Mouse (Mus musculus): ENCODE data around the gene Rasgef1b. TPM values are rescaled to one million over a fixed set of nuclear protein-coding genes. Genes with fewer than 3 reads are reported as not detected.
"Not testable (repeated sequence)": the region's sequence is repeated elsewhere in the genome, so short reads cannot be mapped to it uniquely, and the experiment has no call there.

Rasgef1b gene
- polyA plus RNA-seq, 1 experiment from 2014 or later: 41.6 TPM

DNA sequence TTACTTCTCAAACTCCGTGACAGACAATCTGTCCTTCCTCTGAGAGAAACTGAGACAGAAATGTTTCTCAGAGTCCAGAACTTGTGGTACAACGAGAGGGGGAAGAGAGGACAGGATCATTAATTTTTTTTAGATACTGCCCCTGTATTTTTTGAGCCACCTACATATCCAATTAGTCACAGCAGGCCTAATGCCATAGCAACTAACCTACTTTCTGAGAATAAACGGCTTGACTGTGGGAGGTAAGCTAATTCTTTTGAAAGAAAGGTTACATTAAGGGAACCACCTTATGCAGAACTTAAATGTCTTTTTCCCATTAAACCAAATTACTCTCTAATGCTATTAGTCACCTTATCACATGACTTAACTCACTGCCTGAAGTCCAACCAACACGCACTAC lies 501.5 kb downstream of the Rasgef1b start:
- Histone ChIP-seq H3K9me3 (replicated peaks; ENCODE audit: control insufficient read depth, low read length) (no peaks in the 10 kb centered on the region), H3K27ac (ENCODE audit: low read depth, low read length) (no peak overlapping the region), H3K4me3 (ENCODE audit: low read depth, low read length) (no peak overlapping the region), H3K36me3 (ENCODE audit: control insufficient read depth, insufficient read depth, low read length) (peaks cover 48% of the 10 kb centered on the region), H3K4me1 (ENCODE audit: control insufficient read depth, insufficient read depth, low read length) (no peaks in the 10 kb centered on the region), H3K27me3 (ENCODE audit: control insufficient read depth, insufficient read depth, low read length) (no peaks in the 10 kb centered on the region), H3K9ac (ENCODE audit: low read depth, low read length) (no peak overlapping the region), H3K4me2 (no peak overlapping the region)
- 90% methylated on average over 4 of the region's 4 CpGs for WGBS (ENCODE audit: insufficient replicate concordance)
- ATAC-seq (replicated peaks; ENCODE audit: insufficient number of reproducible peaks, low FRiP score, low TSS enrichment): no peak

DNA sequence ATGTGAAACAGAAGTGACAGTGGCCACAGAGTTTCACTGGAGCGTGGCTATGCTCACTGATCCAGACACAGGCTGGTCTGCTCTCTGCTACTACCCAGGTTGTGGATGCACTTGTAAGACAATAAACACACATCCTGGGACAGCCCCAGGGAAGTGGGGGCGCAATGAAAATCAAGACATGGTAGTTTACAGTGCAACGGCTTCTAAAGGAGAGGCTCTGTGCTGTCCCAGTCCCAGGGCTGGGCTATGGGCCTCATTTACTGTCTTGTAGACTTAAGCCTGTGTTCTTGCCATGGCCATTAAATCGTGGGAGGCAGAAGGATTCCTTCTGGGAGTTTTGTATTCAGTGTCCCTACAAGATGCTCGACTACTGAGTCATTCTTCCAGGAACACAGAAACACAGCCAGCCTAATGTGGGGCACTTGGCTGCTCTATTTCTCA lies 504.3 kb downstream of the Rasgef1b start:
- H3K4me3 ChIP-seq (ENCODE audit: low read depth, low read length): no peak overlapping the region
- no peak overlapping the region for H3K4me2 ChIP-seq
- H3K9ac ChIP-seq (ENCODE audit: low read depth, low read length): no peak overlapping the region
- no peak overlapping the region for H3K27ac ChIP-seq (ENCODE audit: low read depth, low read length)
- no peak for ATAC-seq (replicated peaks; ENCODE audit: insufficient number of reproducible peaks, low FRiP score, low TSS enrichment)
- 70% methylated on average over 5 of the region's 5 CpGs for WGBS (ENCODE audit: insufficient replicate concordance)
- peaks cover 56% of the 10 kb centered on the region for H3K36me3 ChIP-seq (ENCODE audit: control insufficient read depth, insufficient read depth, low read length)
- no peaks in the 10 kb centered on the region for H3K9me3 ChIP-seq (replicated peaks; ENCODE audit: control insufficient read depth, low read length)
- H3K4me1 ChIP-seq (ENCODE audit: control insufficient read depth, insufficient read depth, low read length): no peaks in the 10 kb centered on the region
- H3K27me3 ChIP-seq (ENCODE audit: control insufficient read depth, insufficient read depth, low read length): no peaks in the 10 kb centered on the region

DNA sequence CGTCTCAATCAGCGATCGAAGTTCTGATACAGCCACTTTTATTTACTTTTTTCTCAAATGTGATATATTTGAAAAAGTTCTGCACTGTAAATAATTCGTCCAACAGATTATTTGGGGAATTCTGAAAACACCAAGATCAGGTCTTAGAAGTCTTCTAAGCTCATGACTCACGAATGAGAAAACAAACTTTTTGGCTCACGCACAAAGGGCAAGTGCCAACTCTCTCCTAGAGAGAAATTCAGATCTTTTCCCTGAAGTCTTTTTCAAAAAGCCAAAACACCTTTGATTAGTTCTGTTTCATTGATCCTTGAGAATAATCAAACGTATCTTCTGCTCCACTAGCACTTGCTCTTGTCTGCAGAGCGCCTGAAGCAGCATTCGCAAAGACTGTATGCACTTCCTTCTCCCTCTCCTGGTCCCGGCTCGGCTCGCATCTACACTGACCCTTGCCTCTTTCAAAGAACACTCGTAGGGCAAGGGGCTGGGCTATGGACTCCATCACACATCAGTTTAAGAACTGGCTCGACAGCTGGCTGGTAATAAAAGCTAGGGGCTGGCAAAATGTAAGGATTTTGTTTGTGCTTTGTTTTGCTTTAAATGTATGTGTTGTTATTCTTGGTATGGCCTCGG lies 504.9 kb downstream of the Rasgef1b start:
- Histone ChIP-seq H3K36me3 (ENCODE audit: control insufficient read depth, insufficient read depth, low read length) (peaks cover 60% of the 10 kb centered on the region), H3K4me3 (ENCODE audit: low read depth, low read length) (no peak overlapping the region), H3K27me3 (ENCODE audit: control insufficient read depth, insufficient read depth, low read length) (no peaks in the 10 kb centered on the region), H3K4me2 (no peak overlapping the region), H3K27ac (ENCODE audit: low read depth, low read length) (no peak overlapping the region), H3K4me1 (ENCODE audit: control insufficient read depth, insufficient read depth, low read length) (no peaks in the 10 kb centered on the region), H3K9ac (ENCODE audit: low read depth, low read length) (no peak overlapping the region), H3K9me3 (replicated peaks; ENCODE audit: control insufficient read depth, low read length) (no peaks in the 10 kb centered on the region)
- WGBS (ENCODE audit: insufficient replicate concordance): 72% methylated on average over 15 of the region's 15 CpGs
- no peak for ATAC-seq (replicated peaks; ENCODE audit: insufficient number of reproducible peaks, low FRiP score, low TSS enrichment)

DNA sequence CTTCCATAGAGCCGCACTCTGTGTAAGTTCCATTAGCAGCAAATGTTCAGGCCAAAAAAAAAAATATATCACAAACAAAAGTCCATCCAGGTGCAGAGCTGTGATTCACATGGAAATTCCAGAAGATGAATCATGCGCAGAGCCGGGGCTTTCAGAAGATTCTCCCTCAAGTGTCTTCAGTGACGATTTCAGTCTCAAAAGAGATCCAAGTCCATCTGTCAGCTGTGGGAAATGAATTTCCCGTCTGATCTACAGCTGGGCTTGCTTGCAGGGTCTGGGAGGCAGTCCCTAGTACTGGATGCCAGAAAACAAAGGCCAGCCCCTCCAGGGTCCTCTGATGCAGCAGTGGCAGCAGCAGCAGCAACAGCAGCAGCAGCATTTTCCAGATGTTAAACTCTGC lies 510.5 kb downstream of the Rasgef1b start:
- Histone ChIP-seq H3K27me3 (ENCODE audit: control insufficient read depth, insufficient read depth, low read length) (no peaks in the 10 kb centered on the region), H3K4me2 (no peak overlapping the region), H3K27ac (ENCODE audit: low read depth, low read length) (no peak overlapping the region), H3K4me3 (ENCODE audit: low read depth, low read length) (no peak overlapping the region), H3K9me3 (replicated peaks; ENCODE audit: control insufficient read depth, low read length) (0 out of 2 replicates have a peak, but pooled peaks cover 2% of the 10 kb centered on the region), H3K4me1 (ENCODE audit: control insufficient read depth, insufficient read depth, low read length) (no peaks in the 10 kb centered on the region), H3K36me3 (ENCODE audit: control insufficient read depth, insufficient read depth, low read length) (peaks cover 55% of the 10 kb centered on the region), H3K9ac (ENCODE audit: low read depth, low read length) (no peak overlapping the region)
- 78% methylated on average over 5 of the region's 5 CpGs for WGBS (ENCODE audit: insufficient replicate concordance)
- no peak for ATAC-seq (replicated peaks; ENCODE audit: insufficient number of reproducible peaks, low FRiP score, low TSS enrichment)

DNA sequence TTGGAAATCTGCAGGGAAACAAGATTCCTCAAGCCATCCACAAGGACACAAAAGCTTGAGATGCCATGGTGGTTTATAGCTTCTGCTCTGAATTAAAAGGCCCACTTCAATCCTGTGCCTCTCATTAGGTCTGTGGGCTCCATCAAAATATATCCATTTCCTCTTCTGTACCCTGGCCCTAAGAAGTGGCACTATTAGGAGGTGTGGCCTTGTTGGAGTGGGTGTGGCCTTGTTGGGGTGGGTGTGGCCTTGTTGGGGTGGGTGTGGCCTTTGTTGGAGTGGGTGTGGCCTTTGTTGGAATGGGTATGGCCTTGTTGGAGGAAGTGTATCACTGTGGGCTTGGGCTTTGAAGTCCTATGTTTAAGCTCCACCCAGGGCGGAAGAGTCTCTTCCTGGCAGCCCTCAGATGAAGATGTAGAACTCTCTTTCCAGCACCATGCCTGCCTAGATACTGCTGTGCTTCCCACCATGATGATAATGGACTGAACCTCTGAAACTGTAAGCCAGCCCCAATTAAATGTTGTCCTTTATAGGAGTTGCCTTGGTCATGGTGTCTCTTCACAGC lies 512.2 kb downstream of the Rasgef1b start:
- H3K4me3 ChIP-seq (ENCODE audit: low read depth, low read length); H3K9me3 ChIP-seq (replicated peaks; ENCODE audit: control insufficient read depth, low read length); H3K27ac ChIP-seq (ENCODE audit: low read depth, low read length); ATAC-seq (replicated peaks; ENCODE audit: insufficient number of reproducible peaks, low FRiP score, low TSS enrichment); H3K4me1 ChIP-seq (ENCODE audit: control insufficient read depth, insufficient read depth, low read length); H3K9ac ChIP-seq (ENCODE audit: low read depth, low read length); H3K27me3 ChIP-seq (ENCODE audit: control insufficient read depth, insufficient read depth, low read length); H3K4me2 ChIP-seq: not testable (repeated sequence)
- peaks cover 42% of the 10 kb centered on the region for H3K36me3 ChIP-seq (ENCODE audit: control insufficient read depth, insufficient read depth, low read length)
- WGBS (ENCODE audit: insufficient replicate concordance): 95% methylated on average over 1 of the region's 1 CpGs

DNA sequence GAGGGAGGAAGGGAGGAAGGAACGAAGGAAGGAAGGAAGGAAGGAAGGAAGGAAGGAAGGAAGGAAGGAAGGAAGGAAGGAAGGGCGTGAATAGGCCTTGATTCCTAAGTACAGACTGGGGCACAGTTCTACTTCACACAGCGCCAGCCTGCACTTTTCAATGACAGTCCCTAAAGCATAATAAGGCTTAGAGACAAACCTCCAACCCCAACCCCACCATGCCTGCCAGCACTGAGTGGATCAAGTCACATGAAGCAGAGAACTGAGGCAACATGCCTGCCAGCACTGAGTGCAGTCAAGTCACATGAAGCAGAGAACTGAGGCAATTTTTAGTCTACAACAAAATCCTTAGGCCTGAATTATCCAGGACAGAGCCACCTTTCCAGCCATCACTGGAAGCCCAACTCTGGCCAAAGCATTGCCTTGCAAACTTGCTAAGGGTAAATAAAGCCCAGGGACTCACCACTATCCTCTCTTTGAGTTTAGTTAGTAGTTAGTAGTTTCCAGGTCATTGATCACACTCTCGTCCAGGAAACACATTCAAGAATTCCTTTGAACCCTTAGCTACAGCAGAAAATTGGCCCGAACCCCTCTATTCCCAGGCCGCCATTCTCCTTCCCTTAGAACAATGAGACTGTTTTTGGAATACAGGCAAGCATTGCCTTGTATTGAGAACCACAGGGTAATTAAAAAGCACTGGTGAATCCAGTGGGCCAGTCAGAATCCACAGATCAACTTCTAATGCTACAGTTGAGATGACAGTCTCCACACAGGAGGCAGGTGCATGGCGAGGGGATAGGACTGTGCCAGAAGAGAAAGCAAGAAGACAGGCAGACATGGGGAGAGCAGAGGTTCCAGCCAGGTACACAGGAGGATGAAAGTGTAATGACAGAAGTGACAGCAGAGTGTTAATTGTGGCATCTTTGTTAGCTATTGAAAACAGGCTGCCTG lies 513.4 kb downstream of the Rasgef1b start:
- Histone ChIP-seq H3K4me1 (ENCODE audit: control insufficient read depth, insufficient read depth, low read length) (no peaks in the 10 kb centered on the region), H3K4me3 (ENCODE audit: low read depth, low read length) (no peak overlapping the region), H3K36me3 (ENCODE audit: control insufficient read depth, insufficient read depth, low read length) (peaks cover 30% of the 10 kb centered on the region), H3K4me2 (no peak overlapping the region), H3K27me3 (ENCODE audit: control insufficient read depth, insufficient read depth, low read length) (no peaks in the 10 kb centered on the region), H3K27ac (ENCODE audit: low read depth, low read length) (no peak overlapping the region), H3K9ac (ENCODE audit: low read depth, low read length) (no peak overlapping the region), H3K9me3 (replicated peaks; ENCODE audit: control insufficient read depth, low read length) (0 out of 2 replicates have a peak, but pooled peaks cover 2% of the 10 kb centered on the region)
- ATAC-seq (replicated peaks; ENCODE audit: insufficient number of reproducible peaks, low FRiP score, low TSS enrichment): no peak
- WGBS (ENCODE audit: insufficient replicate concordance): 82% methylated on average over 7 of the region's 7 CpGs

DNA sequence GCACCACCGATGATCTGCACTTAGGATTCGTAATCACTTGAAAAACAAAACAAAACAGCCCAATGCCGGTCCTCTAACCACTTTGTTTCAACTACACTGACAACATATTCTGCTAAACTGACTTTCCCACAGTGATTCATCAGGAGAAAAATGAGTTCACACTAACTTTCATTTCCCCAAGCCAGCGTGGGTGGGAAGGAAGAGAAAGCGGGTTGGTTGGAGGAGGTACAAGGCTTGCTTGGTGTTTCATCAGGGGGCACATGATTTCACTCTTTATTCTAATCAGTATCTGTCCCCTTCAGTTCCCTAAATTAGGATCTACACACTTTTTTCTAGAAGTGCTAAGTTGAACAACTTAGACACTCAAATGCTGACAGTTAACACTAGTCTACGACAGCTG lies 514.5 kb downstream of the Rasgef1b start:
- no peaks in the 10 kb centered on the region for H3K4me1 ChIP-seq (ENCODE audit: control insufficient read depth, insufficient read depth, low read length)
- peaks cover 25% of the 10 kb centered on the region for H3K36me3 ChIP-seq (ENCODE audit: control insufficient read depth, insufficient read depth, low read length)
- 0 out of 2 replicates have a peak, but pooled peaks cover 2% of the 10 kb centered on the region for H3K9me3 ChIP-seq (replicated peaks; ENCODE audit: control insufficient read depth, low read length)
- H3K4me3 ChIP-seq (ENCODE audit: low read depth, low read length): no peak overlapping the region
- 75% methylated on average over 6 of the region's 6 CpGs for WGBS (ENCODE audit: insufficient replicate concordance)
- no peaks in the 10 kb centered on the region for H3K27me3 ChIP-seq (ENCODE audit: control insufficient read depth, insufficient read depth, low read length)
- ATAC-seq (replicated peaks; ENCODE audit: insufficient number of reproducible peaks, low FRiP score, low TSS enrichment): no peak
- H3K4me2 ChIP-seq: no peak overlapping the region
- H3K27ac ChIP-seq (ENCODE audit: low read depth, low read length): no peak overlapping the region
- no peak overlapping the region for H3K9ac ChIP-seq (ENCODE audit: low read depth, low read length)

DNA sequence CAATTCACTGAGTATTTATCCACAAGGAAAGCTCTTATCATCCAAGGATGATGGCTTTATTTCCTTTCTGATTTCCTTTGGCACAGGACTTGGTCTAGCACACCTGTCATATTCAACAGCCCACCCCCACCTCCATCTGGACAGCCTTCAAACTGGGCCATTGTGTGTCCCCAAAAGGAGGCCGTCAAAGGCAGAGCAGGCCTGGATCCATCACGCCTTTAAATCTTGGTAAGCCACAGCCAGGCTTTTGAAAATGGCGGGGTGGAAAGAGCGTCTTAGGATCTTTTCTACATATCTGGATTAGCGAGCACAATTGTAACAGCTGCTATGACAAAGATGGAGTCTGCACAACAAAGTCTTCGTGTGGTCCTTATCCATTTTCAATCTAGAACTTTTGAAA lies 515.7 kb downstream of the Rasgef1b start:
- no peaks in the 10 kb centered on the region for H3K4me1 ChIP-seq (ENCODE audit: control insufficient read depth, insufficient read depth, low read length)
- WGBS (ENCODE audit: insufficient replicate concordance): 93% methylated on average over 6 of the region's 6 CpGs
- H3K4me3 ChIP-seq (ENCODE audit: low read depth, low read length): no peak overlapping the region
- no peak overlapping the region for H3K4me2 ChIP-seq
- no peak overlapping the region for H3K9ac ChIP-seq (ENCODE audit: low read depth, low read length)
- 0 out of 2 replicates have a peak, but pooled peaks cover 2% of the 10 kb centered on the region for H3K9me3 ChIP-seq (replicated peaks; ENCODE audit: control insufficient read depth, low read length)
- ATAC-seq (replicated peaks; ENCODE audit: insufficient number of reproducible peaks, low FRiP score, low TSS enrichment): no peak
- H3K27ac ChIP-seq (ENCODE audit: low read depth, low read length): no peak overlapping the region
- no peaks in the 10 kb centered on the region for H3K27me3 ChIP-seq (ENCODE audit: control insufficient read depth, insufficient read depth, low read length)
- peaks cover 15% of the 10 kb centered on the region for H3K36me3 ChIP-seq (ENCODE audit: control insufficient read depth, insufficient read depth, low read length)
